Mouse (Mus musculus): ENCODE results near the gene Urad. TPM values are rescaled to one million over a fixed set of nuclear protein-coding genes. Genes with fewer than 3 reads are reported as not detected.

Urad gene
- total and polyA plus RNA-seq, 3 experiments, result not detected

DNA sequence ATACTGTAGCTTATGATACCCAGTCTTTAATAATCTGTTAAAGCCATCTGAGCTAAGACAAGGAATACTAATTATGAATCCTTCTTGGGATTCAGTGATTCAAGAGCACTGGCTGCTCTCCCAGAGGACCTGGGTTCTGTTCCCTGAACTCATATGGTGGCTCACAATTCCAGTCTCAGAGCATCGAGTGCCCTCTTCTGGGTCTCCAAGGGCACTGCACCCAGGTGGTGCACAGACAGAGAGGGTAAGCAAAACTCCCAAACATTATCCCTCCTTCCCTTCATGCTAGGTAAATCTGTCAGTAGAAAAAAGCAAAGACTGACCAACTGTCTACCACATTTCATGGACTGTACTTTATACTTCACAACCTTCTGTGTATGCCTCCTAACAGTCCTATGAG, 23.7 kb upstream of the Urad start:
- no peaks in the 10 kb centered on the region; the same call in 1 of the 2 replicates for H3K27me3 ChIP-seq (ENCODE audit: control insufficient read depth, insufficient read depth, low read length)
- H3K4me1 ChIP-seq (ENCODE audit: control insufficient read depth, insufficient read depth, low read length), result no peaks in the 10 kb centered on the region; the same call in 1 of the 2 replicates
- DNase-seq, result no peak
- intact Hi-C loops (cut with DNase I), result no loop called here
- 52% methylated on average over 1 of the region's 1 CpGs for whole genome bisulfite sequencing
- no peak overlapping the region for H3K27ac ChIP-seq
- H3K79me2 ChIP-seq (replicated peaks; ENCODE audit: control insufficient read depth, insufficient read depth, low read length), result no peaks in the 10 kb centered on the region
- H3K9ac ChIP-seq (ENCODE audit: low read depth, low read length), result no peak overlapping the region
- no peak overlapping the region for H3K4me3 ChIP-seq
- no peaks in the 10 kb centered on the region for H3K36me3 ChIP-seq (ENCODE audit: control insufficient read depth, insufficient read depth, low read length)
- no peak for TF ChIP-seq EP300 (IDR thresholded peaks at IDR 0.05; ENCODE audit: insufficient read depth, low read depth, low read length)
- no peak for TF ChIP-seq CTCF (IDR thresholded peaks at IDR 0.05)
- no peak for TF ChIP-seq POLR2A (IDR thresholded peaks at IDR 0.05; ENCODE audit: insufficient read depth, low read depth, low read length)

DNA sequence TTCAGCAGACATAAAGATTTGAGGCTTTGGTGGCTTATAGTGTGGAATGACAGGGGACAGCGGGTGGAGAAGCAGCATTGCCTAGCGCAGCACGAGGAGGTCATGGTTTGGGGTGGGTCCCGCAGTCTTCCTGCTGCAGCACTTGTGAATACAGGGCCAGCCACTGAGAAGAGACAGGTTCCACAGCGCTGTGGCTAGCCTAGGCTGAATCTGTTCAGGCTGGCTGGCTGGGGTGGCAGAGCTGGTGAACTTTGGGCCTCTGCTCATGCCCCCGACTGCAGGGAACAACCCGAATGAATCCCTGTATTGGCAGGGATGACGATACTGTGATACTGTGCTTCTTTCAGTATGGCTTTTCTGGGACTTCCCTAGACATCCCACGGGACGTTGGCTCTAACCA, 21.7 kb upstream of the Urad start:
- no peak for DNase-seq
- Histone ChIP-seq H3K36me3 (ENCODE audit: control insufficient read depth, insufficient read depth, low read length) (no peaks in the 10 kb centered on the region), H3K27me3 (ENCODE audit: control insufficient read depth, insufficient read depth, low read length) (no peaks in the 10 kb centered on the region; the same call in 1 of the 2 replicates), H3K79me2 (replicated peaks; ENCODE audit: control insufficient read depth, insufficient read depth, low read length) (no peaks in the 10 kb centered on the region), H3K9ac (ENCODE audit: low read depth, low read length) (no peak overlapping the region), H3K4me1 (ENCODE audit: control insufficient read depth, insufficient read depth, low read length) (no peaks in the 10 kb centered on the region; the same call in 1 of the 2 replicates), H3K27ac (no peak overlapping the region), H3K4me3 (no peak overlapping the region)
- TF ChIP-seq POLR2A (IDR thresholded peaks at IDR 0.05; ENCODE audit: insufficient read depth, low read depth, low read length) (no peak), CTCF (IDR thresholded peaks at IDR 0.05) (no peak), EP300 (IDR thresholded peaks at IDR 0.05; ENCODE audit: insufficient read depth, low read depth, low read length) (no peak)
- 82% methylated on average over 10 of the region's 10 CpGs for WGBS
- intact Hi-C loops (cut with DNase I), result no loop called here

DNA sequence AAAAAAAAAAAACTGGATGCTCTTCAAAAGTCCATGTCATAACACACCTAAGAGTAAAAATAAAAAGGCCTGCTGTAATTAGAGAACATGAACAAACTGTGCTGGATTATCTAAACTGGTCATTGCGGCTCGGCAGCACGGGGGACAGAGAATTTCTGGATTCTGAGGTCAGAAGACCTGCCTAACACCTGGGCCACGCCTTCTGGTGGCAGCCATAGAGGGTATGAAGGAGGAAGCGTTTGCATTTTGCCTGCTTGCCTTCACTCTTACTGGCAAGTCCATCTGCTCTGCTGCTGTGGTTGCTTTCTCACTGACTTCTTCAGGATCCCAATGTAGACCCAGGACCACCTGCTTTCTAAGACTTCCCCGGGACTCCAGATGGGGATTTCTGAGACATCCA, 20.7 kb upstream of the Urad start:
- H3K9ac ChIP-seq (ENCODE audit: low read depth, low read length), result no peak overlapping the region
- intact Hi-C loops (cut with DNase I), result no loop called here
- H3K27me3 ChIP-seq (ENCODE audit: control insufficient read depth, insufficient read depth, low read length), result no peaks in the 10 kb centered on the region; the same call in 1 of the 2 replicates
- 85% methylated on average over 6 of the region's 6 CpGs for WGBS
- H3K4me3 ChIP-seq, result no peak overlapping the region
- no peaks in the 10 kb centered on the region for H3K79me2 ChIP-seq (replicated peaks; ENCODE audit: control insufficient read depth, insufficient read depth, low read length)
- no peak overlapping the region for H3K27ac ChIP-seq
- TF ChIP-seq POLR2A (IDR thresholded peaks at IDR 0.05; ENCODE audit: insufficient read depth, low read depth, low read length), result no peak
- no peak for TF ChIP-seq CTCF (IDR thresholded peaks at IDR 0.05)
- no peak for TF ChIP-seq EP300 (IDR thresholded peaks at IDR 0.05; ENCODE audit: insufficient read depth, low read depth, low read length)
- H3K4me1 ChIP-seq (ENCODE audit: control insufficient read depth, insufficient read depth, low read length), result no peaks in the 10 kb centered on the region; the same call in 1 of the 2 replicates
- no peaks in the 10 kb centered on the region for H3K36me3 ChIP-seq (ENCODE audit: control insufficient read depth, insufficient read depth, low read length)
- DNase-seq, result no peak

DNA sequence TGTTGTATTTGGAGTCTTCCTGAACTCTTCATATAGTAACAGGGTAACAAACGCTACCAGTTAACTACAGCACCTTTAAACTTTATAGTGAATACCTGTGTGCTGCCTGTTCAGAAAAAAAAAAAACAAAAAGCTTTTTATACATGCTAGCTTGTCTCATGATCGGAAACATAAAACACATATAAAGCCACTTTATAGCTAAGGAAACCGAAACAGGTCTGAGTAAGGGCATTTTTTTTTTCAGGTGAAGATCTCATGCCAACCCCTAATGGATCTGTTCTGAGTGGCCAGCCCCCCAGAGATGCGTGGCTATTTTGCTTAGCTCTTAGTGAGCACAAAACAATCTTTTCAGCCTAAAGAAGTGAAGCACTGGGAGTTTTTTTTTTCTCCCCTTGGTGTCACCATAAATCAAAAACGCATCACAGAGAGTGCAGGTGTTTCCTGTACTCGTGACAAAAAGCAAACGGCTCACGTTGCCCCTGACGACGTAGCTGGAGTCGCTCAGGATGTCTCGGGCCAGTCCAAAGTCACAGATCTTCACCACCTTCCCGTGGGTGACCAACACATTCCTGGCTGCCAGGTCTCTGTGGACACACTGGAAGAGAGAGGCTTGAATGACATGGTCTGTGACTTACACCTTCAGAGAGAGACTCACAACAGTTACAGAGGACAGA, 18.6 kb upstream of the Urad start:
- Histone ChIP-seq H3K4me1 (ENCODE audit: control insufficient read depth, insufficient read depth, low read length) (no peaks in the 10 kb centered on the region; the same call in 1 of the 2 replicates), H3K4me3 (no peak overlapping the region), H3K79me2 (replicated peaks; ENCODE audit: control insufficient read depth, insufficient read depth, low read length) (no peaks in the 10 kb centered on the region), H3K27me3 (ENCODE audit: control insufficient read depth, insufficient read depth, low read length) (no peaks in the 10 kb centered on the region; the same call in 1 of the 2 replicates), H3K36me3 (ENCODE audit: control insufficient read depth, insufficient read depth, low read length) (no peaks in the 10 kb centered on the region), H3K9ac (ENCODE audit: low read depth, low read length) (no peak overlapping the region), H3K27ac (no peak overlapping the region)
- WGBS, result 44% methylated on average over 13 of the region's 13 CpGs
- intact Hi-C loops (cut with DNase I), result no loop called here
- no peak for DNase-seq
- TF ChIP-seq CTCF (IDR thresholded peaks at IDR 0.05) (no peak), POLR2A (IDR thresholded peaks at IDR 0.05; ENCODE audit: insufficient read depth, low read depth, low read length) (no peak), EP300 (IDR thresholded peaks at IDR 0.05; ENCODE audit: insufficient read depth, low read depth, low read length) (no peak)

DNA sequence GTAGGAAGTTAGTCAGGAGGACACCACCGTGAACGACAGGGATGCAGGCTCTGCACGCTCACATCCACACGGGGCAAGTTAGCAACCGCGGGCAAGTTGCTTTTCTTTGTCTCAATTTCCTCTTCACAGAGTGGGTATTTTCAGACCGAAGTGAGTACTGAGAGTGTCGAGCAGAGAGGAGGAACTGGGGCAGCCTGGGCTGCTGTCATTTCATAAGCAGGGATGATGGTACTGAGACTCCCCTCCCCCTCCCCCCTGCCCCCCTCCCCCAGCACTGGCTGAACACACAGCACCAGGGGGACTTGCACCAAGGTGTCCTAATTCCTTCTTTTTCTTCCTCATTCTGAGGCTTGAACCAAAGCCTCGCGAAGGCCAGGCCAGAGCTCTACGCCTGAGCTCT, 17.3 kb upstream of the Urad start:
- TF ChIP-seq EP300 (IDR thresholded peaks at IDR 0.05; ENCODE audit: insufficient read depth, low read depth, low read length) (no peak), CTCF (IDR thresholded peaks at IDR 0.05) (no peak), POLR2A (IDR thresholded peaks at IDR 0.05; ENCODE audit: insufficient read depth, low read depth, low read length) (no peak)
- WGBS, result 73% methylated on average over 11 of the region's 11 CpGs

DNA sequence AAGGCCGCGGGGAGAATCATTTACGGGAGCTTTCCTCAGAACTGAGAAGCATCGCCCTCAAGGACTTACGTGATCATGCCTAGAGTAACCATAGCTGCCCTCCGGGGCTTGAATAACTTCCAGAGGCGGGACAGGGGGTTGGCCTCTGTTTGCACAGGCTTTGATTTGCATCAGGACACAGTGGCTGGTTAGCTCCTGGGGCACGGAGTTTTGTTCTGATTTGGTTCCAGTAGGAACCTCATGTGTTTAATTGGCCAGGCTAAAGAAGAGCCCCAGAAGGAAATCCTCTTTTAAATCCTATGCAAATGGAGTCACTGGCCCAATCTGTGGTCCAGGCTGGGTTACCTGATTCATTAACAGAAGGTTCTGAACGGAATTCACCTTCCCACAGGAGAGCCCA, 16.7 kb upstream of the Urad start:
- Histone ChIP-seq H3K27me3 (ENCODE audit: control insufficient read depth, insufficient read depth, low read length) (no peaks in the 10 kb centered on the region; the same call in 1 of the 2 replicates), H3K4me3 (no peak overlapping the region), H3K9ac (ENCODE audit: low read depth, low read length) (no peak overlapping the region), H3K27ac (no peak overlapping the region), H3K4me1 (ENCODE audit: control insufficient read depth, insufficient read depth, low read length) (no peaks in the 10 kb centered on the region; the same call in 1 of the 2 replicates), H3K36me3 (ENCODE audit: control insufficient read depth, insufficient read depth, low read length) (no peaks in the 10 kb centered on the region), H3K79me2 (replicated peaks; ENCODE audit: control insufficient read depth, insufficient read depth, low read length) (no peaks in the 10 kb centered on the region)
- intact Hi-C loops (cut with DNase I), result no loop called here
- no peak for DNase-seq
- WGBS, result 76% methylated on average over 9 of the region's 9 CpGs
- TF ChIP-seq CTCF (IDR thresholded peaks at IDR 0.05), result no peak

More for the DNA sequence above, 17.3 kb upstream of the Urad start:
- H3K4me1 ChIP-seq (ENCODE audit: control insufficient read depth, insufficient read depth, low read length), result no peaks in the 10 kb centered on the region; the same call in 1 of the 2 replicates
- H3K79me2 ChIP-seq (replicated peaks; ENCODE audit: control insufficient read depth, insufficient read depth, low read length), result no peaks in the 10 kb centered on the region
- H3K27ac ChIP-seq, result no peak overlapping the region
- H3K4me3 ChIP-seq, result no peak overlapping the region
- DNase-seq, result no peak
- H3K9ac ChIP-seq (ENCODE audit: low read depth, low read length), result no peak overlapping the region
- intact Hi-C loops (cut with DNase I), result no loop called here
- no peaks in the 10 kb centered on the region; the same call in 1 of the 2 replicates for H3K27me3 ChIP-seq (ENCODE audit: control insufficient read depth, insufficient read depth, low read length)
- no peaks in the 10 kb centered on the region for H3K36me3 ChIP-seq (ENCODE audit: control insufficient read depth, insufficient read depth, low read length)

All from heart, adult 2 months (tissue).